Mouse (Mus musculus) heart, postnatal 4 days (tissue): Measurements from ENCODE around the gene Vmn1r59. TPM values are rescaled to one million over a fixed set of nuclear protein-coding genes. Genes with fewer than 3 reads are reported as not detected.
"Not testable (repeated sequence)": the region's sequence is repeated elsewhere in the genome, so short reads cannot be mapped to it uniquely, and the experiment has no call there.

Experiments used
- DNase-seq: peaks from one replicate; pipeline ENCODE4 v3.0.0; 2021
- total RNA-seq, 2 experiments: library from RNA; stranded (reverse); gene quantifications; 2 replicates each; pipeline ENCODE4 v1.2.3; 2021

Gene Vmn1r59
- total RNA-seq: not detected

GRCm38 (mm10) chr7:5456674-5457073 lies at the start of gene Vmn1r59:
Vmn1r59 (minus strand) TSS chr7:5456774.
- no peak for DNase-seq

- DNase-seq: not testable (repeated sequence)
These were observed 37.3 kb upstream of the Vmn1r59 start, which contains the start of gene Vmn2r28 for GRCm38 (mm10) chr7:5493856-5494255. Vmn2r28 (minus strand) TSS chr7:5493956.

DNA sequence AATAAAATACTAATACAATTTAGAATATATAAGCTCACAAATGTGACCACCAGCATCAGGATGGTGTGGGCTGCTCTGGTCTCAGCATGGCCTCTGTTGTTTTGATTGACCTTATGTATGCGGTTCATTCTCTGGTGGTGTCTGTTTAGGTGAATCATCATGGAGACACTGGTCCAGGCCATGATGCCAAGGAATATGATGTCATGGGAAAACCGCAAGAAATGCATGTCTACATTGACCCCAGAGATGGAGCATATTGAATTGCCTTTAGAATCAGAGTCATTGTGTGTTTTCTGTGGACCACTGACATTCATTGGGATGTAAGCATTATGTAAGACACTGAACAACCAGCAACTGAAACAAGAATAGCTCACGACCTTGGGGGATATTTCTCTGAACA lies 2.6 kb downstream of the Vmn1r59 start:
- DNase-seq: not testable (repeated sequence)

GRCm38 (mm10) chr7:5448627-5449026 lies 7.9 kb downstream of the Vmn1r59 start:
- no peak for DNase-seq

- DNase-seq: not testable (repeated sequence)
These were observed 43.3 kb downstream of the Vmn1r59 start, which contains the start of gene Vmn1r58 for GRCm38 (mm10) chr7:5413296-5413695. Vmn1r58 (minus strand) TSS chr7:5413396.

DNA sequence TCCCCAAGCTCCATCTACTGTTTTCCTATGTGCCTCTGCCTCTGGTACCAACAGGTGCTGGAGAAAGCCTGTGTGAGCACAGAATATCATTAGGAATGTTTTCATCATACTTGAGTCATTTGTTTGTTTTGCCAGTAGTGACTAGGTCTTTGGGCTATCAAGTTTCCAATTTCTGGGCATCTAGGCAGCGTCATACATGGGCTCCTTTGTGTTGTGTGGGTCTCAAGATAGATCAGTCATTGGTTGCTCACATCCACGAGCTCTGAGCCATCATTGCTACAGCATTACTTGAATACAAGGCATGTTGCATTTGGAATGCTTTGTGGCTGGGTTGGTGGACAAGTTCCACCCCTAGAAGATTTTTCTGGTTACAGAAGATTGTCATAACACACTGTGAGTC lies 50.4 kb downstream of the Vmn1r59 start:
- no peak for DNase-seq

Other genes starting within 250 kb of the Vmn1r59 start
- not detected for gene Vmn1r57, start 238.3 kb downstream of the Vmn1r59 start, total RNA-seq
- not detected for gene Gm5065, start 106.2 kb downstream of the Vmn1r59 start, total RNA-seq
- gene Nlrp2, start 105.7 kb downstream of the Vmn1r59 start, total RNA-seq: not detected
- not detected for gene Vmn1r58, start 43.4 kb downstream of the Vmn1r59 start, total RNA-seq
- gene Vmn2r28, start 37.2 kb upstream of the Vmn1r59 start, total RNA-seq: not detected
- gene Vmn1r60, start 90.5 kb upstream of the Vmn1r59 start, total RNA-seq: not detected
- gene Vmn1r61, start 156.5 kb upstream of the Vmn1r59 start, total RNA-seq: not detected
- not detected for gene Vmn1r62, start 216.9 kb upstream of the Vmn1r59 start, total RNA-seq